Mouse (Mus musculus) ovary, postnatal 10 days (tissue): ENCODE measurements around the gene Cers5.
"Not testable (repeated sequence)": the region's sequence is repeated elsewhere in the genome, so short reads cannot be mapped to it uniquely, and the experiment has no call there.

ENCODE experiments used
- DNase-seq: peaks from one replicate; pipeline ENCODE4 v3.0.0; 2022; ENCODE audit warnings: low spot score

Cers5 gene

GRCm38 (mm10) chr15:99787625-99788120, 15.0 kb upstream of the Cers5 start:
- no peak for DNase-seq

GRCm38 (mm10) chr15:99778677-99779335, 6.1 kb upstream of the Cers5 start:
- DNase-seq: no peak

GRCm38 (mm10) chr15:99778148-99778547, 5.5 kb upstream of the Cers5 start:
- no peak for DNase-seq

GRCm38 (mm10) chr15:99772925-99773324, 240 bp upstream of the Cers5 start:
- no peak for DNase-seq

- peak; percentile 70 for DNase-seq
Measured at GRCm38 (mm10) chr15:99772277-99772880, 306 bp downstream of the Cers5 start.

- no peak for DNase-seq
Measured at GRCm38 (mm10) chr15:99771601-99772276, 946 bp downstream of the Cers5 start.

- no peak for DNase-seq
Measured at GRCm38 (mm10) chr15:99771004-99771500, 1.6 kb downstream of the Cers5 start.

- DNase-seq: no peak
Measured at GRCm38 (mm10) chr15:99768761-99769160, 3.9 kb downstream of the Cers5 start.

GRCm38 (mm10) chr15:99767467-99767866, 5.2 kb downstream of the Cers5 start:
- DNase-seq: no peak

GRCm38 (mm10) chr15:99754204-99754603, 18.5 kb downstream of the Cers5 start:
- no peak for DNase-seq

GRCm38 (mm10) chr15:99740229-99740628, 32.5 kb downstream of the Cers5 start:
- DNase-seq: no peak

- no peak for DNase-seq
Measured at GRCm38 (mm10) chr15:99736675-99737074, 36.0 kb downstream of the Cers5 start.

GRCm38 (mm10) chr15:99735631-99736030, 37.1 kb downstream of the Cers5 start:
- DNase-seq: peak; percentile 100

GRCm38 (mm10) chr15:99733186-99733585, 39.5 kb downstream of the Cers5 start:
- no peak for DNase-seq

- DNase-seq: no peak
Measured at GRCm38 (mm10) chr15:99731678-99732077, 41.0 kb downstream of the Cers5 start.

- no peak for DNase-seq
Measured at GRCm38 (mm10) chr15:99731167-99731566, 41.5 kb downstream of the Cers5 start.

GRCm38 (mm10) chr15:99729056-99729783, 43.5 kb downstream of the Cers5 start:
- no peak for DNase-seq

GRCm38 (mm10) chr15:99728211-99728610, 44.5 kb downstream of the Cers5 start:
- no peak for DNase-seq

- DNase-seq: no peak
Measured at GRCm38 (mm10) chr15:99727525-99727924, 45.2 kb downstream of the Cers5 start.

GRCm38 (mm10) chr15:99727039-99727438, 45.6 kb downstream of the Cers5 start:
- not testable (repeated sequence) for DNase-seq

GRCm38 (mm10) chr15:99726549-99726948, 46.1 kb downstream of the Cers5 start:
- no peak for DNase-seq
